Mouse (Mus musculus) spleen, adult 2 months (tissue): Measurements from ENCODE around the gene Stard3. TPM values are rescaled to one million over a fixed set of nuclear protein-coding genes. Genes with fewer than 3 reads are reported as not detected.

ENCODE experiments used
- DNase-seq, 2 experiments: peaks; one replicate each; pipeline versions ENCODE4 v3.0.0 to v3.0.0-alpha.2; 2012 to 2021; ENCODE audit warnings: low spot score in 2 of 2, low read depth in 1 of 2
- H3K27ac ChIP-seq: fragments of 200-500 bp; 2 replicates; pipeline ENCODE4 v1.5.1; 2012; ENCODE audit warnings: low read length, inconsistent platforms; ENCODE audit not compliant: insufficient read depth
- H3K27me3 ChIP-seq: fragments of 200-500 bp; 2 replicates; pipeline ENCODE4 v1.6.1; 2012; ENCODE audit warnings: mild to moderate bottlenecking, moderate library complexity, low read length, inconsistent platforms; ENCODE audit not compliant: control insufficient read depth, insufficient read depth
- H3K36me3 ChIP-seq: fragments of 200-500 bp; 2 replicates; pipeline ENCODE4 v1.6.1; 2012; ENCODE audit warnings: mild to moderate bottlenecking, low read length, inconsistent platforms; ENCODE audit not compliant: control insufficient read depth, insufficient read depth
- H3K4me1 ChIP-seq: fragments of 200-500 bp; 2 replicates; pipeline ENCODE4 v1.6.1; 2011; ENCODE audit warnings: inconsistent platforms; ENCODE audit not compliant: control insufficient read depth, insufficient read depth, insufficient read length
- H3K4me3 ChIP-seq: fragments of 200-500 bp; 2 replicates; pipeline ENCODE4 v1.5.1; 2011; ENCODE audit warnings: mild to moderate bottlenecking, inconsistent platforms; ENCODE audit not compliant: insufficient read depth, insufficient read length; ENCODE audit errors: extremely low read depth
- CTCF ChIP-seq: fragments of 200-500 bp; IDR thresholded peaks from 2 replicates; pipeline ENCODE4 v1.5.1; 2011; ENCODE audit warnings: mild to moderate bottlenecking, inconsistent platforms; ENCODE audit not compliant: insufficient read depth, insufficient read length, insufficient replicate concordance; ENCODE audit errors: extremely low read depth
- POLR2A ChIP-seq: fragments of 200-500 bp; IDR thresholded peaks from 2 replicates; pipeline ENCODE4 v1.6.1; 2011; ENCODE audit warnings: low read depth, low read length, inconsistent platforms
- WGBS: fragments of 180-500 bp; shearing (Covaris S2); methylation state at CpG from one replicate; pipeline ENCODE4 v1.1.7; 2018; 5-methylcytosine and 5-hydroxymethylcytosine counted together
- polyA plus RNA-seq: library from polyadenylated mRNA; depleted of rRNA; stranded (reverse); fragments of >200 nt; gene quantifications from 2 replicates; pipeline ENCODE4 v1.2.3, GENCODE M21; 2012

Gene Stard3
- polyA plus RNA-seq, 1 experiment, result 70.7 TPM

GRCm38 (mm10) chr11:98325191-98325820, 32.9 kb upstream of the Stard3 start:
- peaks cover 58% of the 10 kb centered on the region for H3K27me3 ChIP-seq
- 7% methylated on average over 14 of the region's 14 CpGs for WGBS
- no peaks in the 10 kb centered on the region for H3K36me3 ChIP-seq

GRCm38 (mm10) chr11:98325821-98326218, 32.3 kb upstream of the Stard3 start:
- DNase-seq, result no peak
- WGBS, result 15% methylated on average over 18 of the region's 22 CpGs
- TF ChIP-seq POLR2A (no peak), CTCF (no peak)
- peaks cover 15% of the 10 kb centered on the region for H3K4me1 ChIP-seq
- no peak overlapping the region for H3K27ac ChIP-seq
- H3K4me3 ChIP-seq, result no peak overlapping the region
- no peaks in the 10 kb centered on the region for H3K36me3 ChIP-seq
- H3K27me3 ChIP-seq, result peaks cover 56% of the 10 kb centered on the region

More at GRCm38 (mm10) chr11:98325191-98325820, 32.9 kb upstream of the Stard3 start:
- no peak for TF ChIP-seq CTCF
- TF ChIP-seq POLR2A, result no peak
- DNase-seq, result no peak
- Histone ChIP-seq H3K27ac (no peak overlapping the region), H3K4me3 (no peak overlapping the region), H3K4me1 (peaks cover 15% of the 10 kb centered on the region)

- peaks cover 48% of the 10 kb centered on the region for H3K27me3 ChIP-seq
- no peak for DNase-seq
- H3K4me1 ChIP-seq, result peaks cover 15% of the 10 kb centered on the region
- no peaks in the 10 kb centered on the region for H3K36me3 ChIP-seq
- WGBS, result 3% methylated on average over 19 of the region's 19 CpGs
- no peak overlapping the region for H3K27ac ChIP-seq
- H3K4me3 ChIP-seq, result no peak overlapping the region
- TF ChIP-seq POLR2A (no peak), CTCF (no peak)
Observed at GRCm38 (mm10) chr11:98326741-98327135, 31.4 kb upstream of the Stard3 start.

GRCm38 (mm10) chr11:98327136-98328030, 30.8 kb upstream of the Stard3 start:
- peak overlapping the region; percentile 10; the same call in 1 of the 2 replicates for H3K4me3 ChIP-seq
- DNase-seq, result no peak
- no peaks in the 10 kb centered on the region for H3K36me3 ChIP-seq
- H3K27me3 ChIP-seq, result peaks cover 48% of the 10 kb centered on the region
- TF ChIP-seq CTCF, result no peak
- TF ChIP-seq POLR2A, result no peak
- 3% methylated on average over 97 of the region's 97 CpGs for WGBS
- H3K4me1 ChIP-seq, result peaks cover 15% of the 10 kb centered on the region
- no peak overlapping the region for H3K27ac ChIP-seq

- TF ChIP-seq CTCF (no peak), POLR2A (no peak)
- Histone ChIP-seq H3K36me3 (no peaks in the 10 kb centered on the region), H3K4me3 (no peak overlapping the region; the same call in 1 of the 2 replicates), H3K27ac (no peak overlapping the region), H3K4me1 (peaks cover 15% of the 10 kb centered on the region), H3K27me3 (peaks cover 43% of the 10 kb centered on the region)
- WGBS, result 4% methylated on average over 35 of the region's 35 CpGs
- DNase-seq, result no peak
Observed at GRCm38 (mm10) chr11:98328031-98328370, 30.2 kb upstream of the Stard3 start.

- H3K27me3 ChIP-seq, result peaks cover 41% of the 10 kb centered on the region
- H3K36me3 ChIP-seq, result no peaks in the 10 kb centered on the region
- peaks cover 15% of the 10 kb centered on the region for H3K4me1 ChIP-seq
- DNase-seq, result no peak
- TF ChIP-seq POLR2A, result no peak
- TF ChIP-seq CTCF, result no peak
- H3K27ac ChIP-seq, result no peak overlapping the region
- H3K4me3 ChIP-seq, result no peak overlapping the region; the same call in 1 of the 2 replicates
- 2% methylated on average over 54 of the region's 56 CpGs for WGBS
Observed at GRCm38 (mm10) chr11:98328371-98329069, 29.6 kb upstream of the Stard3 start.
